Mouse (Mus musculus) limb, embryonic 13.5 days (tissue): ENCODE measurements at regions not wholly inside any gene's neighbourhood (a gene's known extent, or its start where the extent isn't known, plus 50 kb on each side); places are given as distances from the start of the nearest gene placed in this dataset.

Experiments
- ATAC-seq: fragments of 200-750 bp; cut with Nextera tagmentation; 2 replicates; pipeline ENCODE4 v1.8.0; 2017; ENCODE audit warnings: low read depth, moderate number of reproducible peaks, moderate TSS enrichment; ENCODE audit not compliant: low FRiP score
- H3K27ac ChIP-seq: fragments of 300-500 bp; sonication (generic); 2 replicates; pipeline ENCODE4 v1.5.1; 2015; ENCODE audit warnings: inconsistent platforms, mild to moderate bottlenecking, moderate library complexity
- H3K27me3 ChIP-seq: fragments of 300-500 bp; sonication (generic); 2 replicates; pipeline ENCODE4 v1.6.1; 2015; ENCODE audit warnings: mild to moderate bottlenecking, inconsistent platforms
- H3K36me3 ChIP-seq: fragments of 300-500 bp; sonication (generic); 2 replicates; pipeline ENCODE4 v1.6.1; 2015; ENCODE audit warnings: inconsistent platforms, mild to moderate bottlenecking, moderate library complexity
- H3K4me1 ChIP-seq: fragments of 300-500 bp; sonication (generic); 2 replicates; pipeline ENCODE4 v1.6.1; 2015; ENCODE audit warnings: inconsistent platforms
- H3K4me2 ChIP-seq: fragments of 300-500 bp; sonication (generic); replicated peaks from 2 replicates; pipeline ENCODE4 v1.6.1; 2015; ENCODE audit warnings: inconsistent platforms, mild to moderate bottlenecking, moderate library complexity
- H3K4me3 ChIP-seq: fragments of 300-500 bp; sonication (generic); 2 replicates; pipeline ENCODE4 v1.5.1; 2015; ENCODE audit warnings: moderate library complexity, mild to moderate bottlenecking, inconsistent platforms
- H3K9ac ChIP-seq: fragments of 300-500 bp; sonication (generic); 2 replicates; pipeline ENCODE4 v1.6.1; 2015; ENCODE audit warnings: mild to moderate bottlenecking, inconsistent platforms
- H3K9me3 ChIP-seq: fragments of 300-500 bp; sonication (generic); 2 replicates; pipeline ENCODE4 v1.6.1; 2016; ENCODE audit warnings: inconsistent platforms
- WGBS: fragments of 180-500 bp; shearing (Covaris S2); methylation state at CpG from one replicate; pipeline ENCODE4 v1.1.7; 2015; 5-methylcytosine and 5-hydroxymethylcytosine counted together

DNA sequence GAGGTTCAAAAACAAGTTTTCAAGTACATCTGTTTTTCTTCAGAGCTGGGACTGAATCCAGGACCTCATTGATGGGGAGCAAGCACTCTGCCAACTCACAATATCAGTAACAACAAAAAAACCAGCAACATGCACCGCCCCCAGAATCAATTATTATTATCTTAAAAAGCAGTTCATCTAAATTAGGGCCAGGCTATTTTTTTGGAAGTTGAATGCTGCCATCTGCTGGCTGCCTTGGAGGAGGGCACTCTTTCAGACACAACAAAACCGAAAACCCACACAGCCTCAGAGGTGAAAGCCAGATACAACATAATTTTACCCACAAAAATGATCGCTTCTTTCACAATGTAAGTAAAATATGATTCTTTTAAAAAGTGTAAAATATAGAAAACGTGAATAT, 62.7 kb upstream of the Cldn34b3 start:
- H3K27me3 ChIP-seq = no peaks in the 10 kb centered on the region

More for the DNA sequence above, 62.7 kb upstream of the Cldn34b3 start:
- Histone ChIP-seq H3K27ac (no peak overlapping the region), H3K36me3 (no peaks in the 10 kb centered on the region), H3K4me1 (no peaks in the 10 kb centered on the region), H3K4me2 (no peak overlapping the region), H3K4me3 (no peak overlapping the region), H3K9ac (no peak overlapping the region), H3K9me3 (no peaks in the 10 kb centered on the region)
- WGBS = 21% methylated on average over 4 of the region's 4 CpGs
- ATAC-seq = no peak
